Mouse (Mus musculus) thymus, adult 2 months (tissue): ENCODE results near the gene Ccdc3.

ENCODE experiments used
- CTCF ChIP-seq: fragments of 200-500 bp; IDR thresholded peaks from 2 replicates; pipeline ENCODE4 v1.5.1; 2012; ENCODE audit warnings: mild to moderate bottlenecking, control low read depth, low read length, moderate library complexity, borderline replicate concordance; ENCODE audit not compliant: control insufficient read depth, poor library complexity, insufficient read depth; ENCODE audit errors: extremely low read depth
- POLR2A ChIP-seq: fragments of 200-500 bp; IDR thresholded peaks from 2 replicates; pipeline ENCODE4 v1.6.1; 2012; ENCODE audit warnings: mild to moderate bottlenecking, low read length, control low read depth, moderate library complexity; ENCODE audit not compliant: control insufficient read depth, poor library complexity, insufficient read depth; ENCODE audit errors: extremely low read depth

- TF ChIP-seq POLR2A = no peak
- no peak for TF ChIP-seq CTCF
Observed at GRCm38 (mm10) chr2:5214581-5214980, 77.0 kb downstream of the Ccdc3 start.
